Mouse (Mus musculus): ENCODE data around the gene A430089I19Rik. TPM values are rescaled to one million over a fixed set of nuclear protein-coding genes. Genes with fewer than 3 reads are reported as not detected.

The A430089I19Rik gene
- not detected in 2 replicates for polyA plus RNA-seq (2012; rRNA removed)

DNA sequence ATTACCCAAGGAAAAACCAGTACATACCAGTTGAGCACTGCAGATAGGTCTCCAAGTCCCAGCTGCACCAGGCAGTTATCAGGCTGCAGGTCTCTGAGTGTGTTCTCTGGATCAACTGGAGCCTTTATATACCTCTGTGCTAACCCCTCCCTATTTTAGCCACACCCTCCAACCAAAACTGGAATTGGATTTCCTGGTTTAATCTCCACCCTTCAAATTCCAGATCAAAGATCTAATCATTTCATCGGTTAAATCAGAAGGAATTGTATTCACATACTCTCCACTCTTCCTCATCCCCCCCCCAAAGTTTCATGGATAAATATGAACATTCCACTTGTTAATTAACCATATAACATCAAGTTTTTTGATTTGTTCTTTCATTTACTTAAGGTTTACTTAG is at the start of gene A430089I19Rik:
Gene A430089I19Rik (minus strand): TSS at position 101 of the 400 bp plus-strand sequence.

DNA sequence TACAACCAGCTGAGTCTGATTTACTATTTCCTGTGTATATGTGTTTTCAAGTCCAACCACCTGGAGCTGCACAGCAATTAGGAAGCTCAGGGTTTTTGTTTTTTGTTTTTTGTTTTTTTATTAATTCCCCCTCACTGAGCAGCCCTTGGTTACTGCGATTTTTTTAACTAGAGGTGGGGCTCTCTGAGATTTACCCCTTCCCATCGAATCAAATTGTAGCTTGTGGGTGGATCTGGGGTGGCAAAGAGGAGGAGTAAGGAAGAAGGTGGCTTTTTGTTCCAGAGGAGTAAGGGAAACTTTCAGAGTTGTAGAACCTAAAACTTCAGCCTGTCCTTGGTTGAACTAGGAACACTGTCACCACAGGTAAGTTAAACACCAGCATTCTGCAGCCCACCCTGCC is 32.9 kb upstream of the A430089I19Rik start, which contains the start of gene AA792892:
Gene AA792892 (plus strand): TSS at position 301 of the 400 bp plus-strand sequence.

DNA sequence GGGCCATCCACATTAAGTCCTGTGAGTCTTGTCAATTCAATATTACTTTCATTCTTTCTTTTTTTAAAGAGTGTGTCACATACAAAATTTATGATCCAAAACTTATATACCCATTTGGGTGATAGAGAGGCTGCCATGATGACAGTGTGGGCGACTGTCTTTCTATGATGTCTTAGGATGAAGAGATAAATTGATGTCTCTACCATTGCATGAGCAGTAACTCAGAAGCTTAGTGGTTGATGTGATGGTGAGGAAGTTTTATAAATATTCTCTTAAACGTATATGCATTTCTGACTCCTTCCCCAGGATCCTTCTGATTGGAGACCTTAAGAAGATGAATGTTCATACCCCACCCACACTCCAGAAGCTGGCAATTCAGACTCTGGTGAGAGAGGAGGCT is 7.5 kb upstream of the A430089I19Rik start, which contains the start of gene Gm6502:
Gene Gm6502 (plus strand): TSS at position 301 of the 400 bp plus-strand sequence.

Other genes starting within 250 kb of the A430089I19Rik start
- not detected in 2 replicates for gene BC061212, start 236.3 kb downstream of the A430089I19Rik start, polyA plus RNA-seq (2012; rRNA removed)
- gene Gm6351, start 230.4 kb downstream of the A430089I19Rik start, polyA plus RNA-seq (2012; rRNA removed), result not detected in 2 replicates
- not detected in 2 replicates for gene Gm3106, start 88.8 kb downstream of the A430089I19Rik start, polyA plus RNA-seq (2012; rRNA removed)
- not detected in 2 replicates for gene Gm6502, start 7.6 kb upstream of the A430089I19Rik start, polyA plus RNA-seq (2012; rRNA removed)
- gene AA792892, start 33.0 kb upstream of the A430089I19Rik start, polyA plus RNA-seq (2012; rRNA removed), result not detected in 2 replicates
- gene Gm7682, start 139.0 kb upstream of the A430089I19Rik start, polyA plus RNA-seq (2012; rRNA removed), result not detected in 2 replicates
- gene Gm3139, start 219.5 kb upstream of the A430089I19Rik start, polyA plus RNA-seq (2012; rRNA removed), result not detected in 2 replicates

Data from liver, embryonic 14 days (tissue).